Mouse (Mus musculus): Measurements from ENCODE around the gene Med14.

DNA sequence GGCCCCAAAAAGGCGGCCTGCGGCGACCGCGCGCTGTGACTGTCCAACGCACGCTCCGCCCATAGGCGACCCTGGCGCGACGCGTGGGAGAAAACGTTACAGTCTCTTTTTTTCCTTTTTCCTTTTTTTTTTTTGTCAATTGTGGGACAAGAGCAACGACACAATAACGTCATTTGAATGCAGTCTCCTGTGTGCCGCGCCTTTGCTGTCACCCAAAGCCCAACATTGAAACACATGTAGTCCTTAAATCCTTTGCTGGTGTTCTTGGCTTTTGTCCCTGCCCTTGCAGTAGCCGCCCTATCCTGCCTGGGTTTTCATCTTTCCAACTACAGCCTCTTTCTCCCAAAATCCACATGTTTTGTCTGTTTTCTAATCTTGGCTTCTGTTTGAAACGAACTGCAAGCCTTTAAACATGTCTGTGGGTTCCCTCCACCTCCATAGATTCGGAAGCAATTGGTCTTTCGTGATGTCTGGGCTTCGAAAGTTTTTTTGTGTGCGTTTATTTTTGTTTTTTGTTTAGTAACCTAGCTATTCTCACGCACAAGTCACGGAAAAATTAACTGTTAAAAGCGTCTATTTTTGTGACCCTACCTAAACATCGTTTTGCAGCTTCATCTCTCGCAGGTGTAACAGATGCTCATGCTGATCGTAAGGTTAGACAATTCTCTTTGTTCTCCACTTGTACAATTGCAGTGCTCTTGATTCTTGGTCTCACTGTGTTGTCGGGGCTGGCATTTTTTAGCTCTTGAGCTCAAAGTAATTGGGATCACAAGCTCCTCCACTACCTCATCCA lies 657 bp upstream of the Med14 start:
- TF ChIP-seq POLR2A (IDR thresholded peaks at IDR 0.05; ENCODE audit: control insufficient read depth, low read depth, low read length), result no peak
- TF ChIP-seq CTCF (IDR thresholded peaks at IDR 0.05; ENCODE audit: control insufficient read depth, insufficient read depth, insufficient replicate concordance, low read depth, low read length), result no peak
